Mouse (Mus musculus) embryo, embryonic 10 days (tissue): ENCODE data around the gene Mad2l1bp.
A peak's percentile ranks its signal among the peaks of the same experiment; 100 is the strongest.

Experiments used
- DNase-seq: peaks from one replicate; pipeline ENCODE4 v3.0.0-alpha.2; 2015; ENCODE audit warnings: low spot score

Gene Mad2l1bp

DNA sequence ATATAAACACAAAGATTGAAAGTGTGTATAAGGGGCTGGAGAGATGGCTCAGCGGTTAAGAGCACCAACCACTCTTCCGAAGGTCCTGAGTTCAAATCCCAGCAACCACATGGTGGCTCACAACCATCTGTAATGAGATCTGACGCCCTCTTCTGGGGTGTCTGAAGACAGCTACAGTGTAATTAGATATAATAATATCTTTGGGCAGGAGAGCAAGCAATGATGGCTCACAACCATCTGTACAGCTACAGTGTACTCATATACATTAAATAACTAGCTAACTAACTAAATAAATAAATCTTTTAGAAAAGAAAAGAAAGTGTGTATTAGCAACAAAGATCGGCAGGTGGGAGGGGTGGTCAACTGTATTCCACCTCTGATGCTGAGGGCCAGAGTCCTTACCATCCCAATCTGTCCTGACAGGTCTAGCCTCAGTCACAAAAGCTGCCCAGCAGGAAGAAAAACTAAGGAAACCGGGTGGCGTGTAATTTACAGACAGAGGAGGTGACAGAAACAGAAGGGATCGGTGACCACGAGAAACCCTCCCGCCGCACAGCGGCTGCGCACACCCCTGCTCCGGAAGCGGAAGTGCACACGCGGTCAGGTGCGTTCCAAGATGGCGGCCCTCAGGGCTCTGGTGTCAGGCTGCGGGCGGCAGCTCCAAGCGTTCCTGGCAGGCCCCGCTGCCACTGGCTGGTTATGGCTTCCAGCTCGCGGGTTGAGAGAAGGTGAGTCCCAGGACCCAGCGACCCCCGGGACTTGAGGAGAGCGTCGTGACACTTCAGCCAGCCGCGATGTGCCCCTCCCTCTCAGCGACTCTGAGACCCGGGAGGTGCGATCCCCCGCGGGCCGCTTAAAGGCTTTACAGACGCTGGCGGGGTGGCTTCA, 42.7 kb downstream of the Mad2l1bp start, which contains the start of gene Mrps18a:
Mrps18a (plus strand) TSS at position 585 of the 888 bp plus-strand sequence.
- peak; percentile 94 for DNase-seq

DNA sequence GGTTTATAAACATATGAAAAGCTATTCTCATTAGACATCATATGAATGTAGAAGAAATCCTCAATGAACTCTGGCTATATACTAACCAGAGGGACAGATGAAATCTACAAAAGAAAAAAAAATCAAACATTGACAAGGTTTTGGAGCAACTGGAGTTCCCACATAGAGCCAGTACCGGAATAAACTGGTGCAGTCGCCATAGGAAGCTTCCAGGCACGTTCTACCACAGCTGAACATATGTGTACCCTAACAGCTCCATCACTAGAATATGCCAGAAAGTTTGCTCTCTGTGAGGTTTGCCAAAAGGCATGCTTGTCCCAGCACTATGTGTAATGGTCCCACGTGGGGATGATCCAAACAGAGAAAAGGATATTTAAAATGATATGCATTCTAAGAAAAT, 45.1 kb downstream of the Mad2l1bp start:
- DNase-seq, result no peak

GRCm38 (mm10) chr17:46104487-46104886, 48.9 kb downstream of the Mad2l1bp start:
- peak; percentile 79 for DNase-seq

DNA sequence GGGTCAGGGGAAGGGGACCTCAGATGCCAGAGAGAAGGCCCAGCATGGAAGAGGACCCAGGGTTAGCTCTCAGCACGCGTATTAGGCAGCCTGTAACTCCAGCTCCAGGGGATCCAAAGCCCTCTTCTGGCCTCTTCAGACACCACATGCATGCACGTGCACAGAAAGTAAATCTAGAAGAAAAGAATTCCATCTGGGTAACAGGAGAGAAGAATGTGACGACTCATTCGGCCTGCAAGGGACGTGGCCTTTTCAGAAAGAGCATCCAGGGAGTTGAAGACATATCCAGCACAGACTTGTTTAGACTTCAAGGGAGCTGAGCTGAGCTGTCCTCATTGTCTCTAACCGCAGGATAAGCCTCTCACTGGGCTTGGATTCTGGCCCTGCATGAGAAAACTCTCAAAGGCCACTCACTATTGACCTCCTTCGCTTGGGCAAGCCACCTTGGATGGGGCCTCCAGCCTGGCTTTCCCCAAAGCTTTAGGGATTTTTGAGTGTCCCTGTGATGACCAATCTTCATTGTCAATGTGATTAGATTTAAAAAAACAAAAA, 50.7 kb downstream of the Mad2l1bp start:
- DNase-seq, result no peak

GRCm38 (mm10) chr17:46101906-46102305, 51.4 kb downstream of the Mad2l1bp start:
- no peak for DNase-seq

DNA sequence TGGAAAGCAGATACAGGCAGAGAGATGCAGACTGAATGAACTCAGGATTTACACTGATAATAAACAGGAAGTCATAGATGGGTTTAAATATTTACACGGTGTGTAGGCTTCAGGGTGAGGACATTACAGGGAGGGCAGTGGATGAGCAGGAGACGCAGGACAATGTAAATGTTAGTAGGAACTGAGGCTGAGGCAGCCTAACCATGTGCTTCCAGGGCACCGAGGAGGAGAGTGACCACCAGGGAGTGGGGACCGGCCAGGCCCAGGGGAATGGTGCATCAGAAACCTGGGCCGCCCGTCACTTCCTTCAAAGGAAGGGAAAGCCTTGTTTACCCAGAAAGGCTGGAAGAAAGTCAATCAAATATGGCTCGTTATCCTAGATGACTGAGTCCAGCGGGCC, 54.8 kb downstream of the Mad2l1bp start:
- DNase-seq, result no peak
